Mouse (Mus musculus) megakaryocyte, embryonic 14.5 days (primary cell): ENCODE data around the gene Tsc22d3.

ENCODE experiments used
- FLI1 ChIP-seq: IDR thresholded peaks from 2 replicates; pipeline ENCODE4 v1.6.1; 2012; ENCODE audit warnings: low read length, inconsistent platforms, mixed read lengths
- GATA1 ChIP-seq: IDR thresholded peaks from 3 replicates; pipeline ENCODE4 v1.6.1; 2012; ENCODE audit warnings: mixed read lengths, low read length, inconsistent platforms, borderline replicate concordance

GRCm38 (mm10) chrX:140507377-140507776 lies 93.1 kb downstream of the Tsc22d3 start:
- TF ChIP-seq GATA1 (no peak), FLI1 (no peak)
